Mouse (Mus musculus): ENCODE results near the gene Hist1h2ab.
"Not testable (repeated sequence)": the region's sequence is repeated elsewhere in the genome, so short reads cannot be mapped to it uniquely, and the experiment has no call there.

- TF ChIP-seq CTCF (IDR thresholded peaks at IDR 0.05; ENCODE audit: low read depth, low read length); EP300 (IDR thresholded peaks at IDR 0.05; ENCODE audit: insufficient read depth, low read depth, low read length): not testable (repeated sequence)
These were observed 4.5 kb upstream of the Hist1h2ab start, which contains the start of gene Hist1h2bb for GRCm38 (mm10) chr13:23746201-23747080.

All from ES-Bruce4 (cell line).